Mouse (Mus musculus) hindbrain, embryonic 10.5 days (tissue): ENCODE data around the gene Cdyl. TPM values are rescaled to one million over a fixed set of nuclear protein-coding genes. Genes with fewer than 3 reads are reported as not detected.

Experiments used
- DNase-seq: peaks from one replicate; pipeline ENCODE4 v3.0.0-alpha.2; 2017; ENCODE audit warnings: low spot score
- H3K27ac ChIP-seq: fragments of 300-500 bp; sonication (generic); 2 replicates; pipeline ENCODE4 v1.5.1; 2016; ENCODE audit warnings: mild to moderate bottlenecking, moderate library complexity
- H3K27me3 ChIP-seq: fragments of 300-500 bp; sonication (generic); 2 replicates; pipeline ENCODE4 v1.6.1; 2016; ENCODE audit warnings: mild to moderate bottlenecking; ENCODE audit not compliant: poor library complexity, insufficient read depth, severe bottlenecking
- H3K36me3 ChIP-seq: fragments of 300-500 bp; sonication (generic); 2 replicates; pipeline ENCODE4 v1.6.1; 2016; ENCODE audit warnings: mild to moderate bottlenecking, moderate library complexity
- H3K4me1 ChIP-seq: fragments of 300-500 bp; sonication (generic); replicated peaks from 2 replicates; pipeline ENCODE4 v1.6.1; 2016; ENCODE audit warnings: mild to moderate bottlenecking
- H3K4me3 ChIP-seq: fragments of 300-500 bp; sonication (generic); 2 replicates; pipeline ENCODE4 v1.5.1; 2016; ENCODE audit warnings: mild to moderate bottlenecking, moderate library complexity
- H3K9me3 ChIP-seq: fragments of 300-500 bp; sonication (generic); 2 replicates; pipeline ENCODE4 v1.6.1; 2016; ENCODE audit warnings: mild to moderate bottlenecking, moderate library complexity
- WGBS: fragments of 180-500 bp; shearing (Covaris S2); methylation state at CpG from one replicate; pipeline ENCODE4 v1.1.7; 2016; 5-methylcytosine and 5-hydroxymethylcytosine counted together
- polyA plus RNA-seq: library from polyadenylated mRNA; unstranded; fragments of >200 nt; fragmentation: Nextera tagmentation; extraction: Ambion mirVana; gene quantifications from 2 replicates; pipeline ENCODE4 v1.2.1, GENCODE M21; 2016

Gene Cdyl
- polyA plus RNA-seq, 1 experiment from 2014 or later, result 11.4 TPM

DNA sequence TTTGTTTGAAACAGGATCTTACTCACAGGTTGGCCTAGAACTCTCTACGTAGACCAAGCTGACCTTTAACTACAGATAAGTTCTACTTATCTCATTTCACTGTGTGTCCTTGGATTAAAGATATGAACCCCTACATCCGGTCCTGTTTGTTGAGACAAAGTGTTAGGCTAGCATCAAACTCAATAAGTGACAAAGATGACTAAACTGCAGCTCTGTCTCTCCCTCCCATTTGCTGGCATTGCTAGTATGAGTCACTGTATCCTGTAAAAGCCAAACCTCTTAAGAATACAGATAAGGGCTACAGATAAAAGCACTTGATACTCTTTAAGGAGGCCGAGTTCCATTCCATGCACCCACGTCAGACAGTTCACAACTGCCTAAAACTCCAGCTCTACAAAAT lies 72.5 kb downstream of the Cdyl start:
- Histone ChIP-seq H3K9me3 (no peaks in the 10 kb centered on the region), H3K4me1 (no peaks in the 10 kb centered on the region), H3K36me3 (no peaks in the 10 kb centered on the region), H3K4me3 (no peak overlapping the region), H3K27ac (no peak overlapping the region), H3K27me3 (no peaks in the 10 kb centered on the region)
- DNase-seq, result no peak
- WGBS, result 92% methylated on average over 4 of the region's 4 CpGs

DNA sequence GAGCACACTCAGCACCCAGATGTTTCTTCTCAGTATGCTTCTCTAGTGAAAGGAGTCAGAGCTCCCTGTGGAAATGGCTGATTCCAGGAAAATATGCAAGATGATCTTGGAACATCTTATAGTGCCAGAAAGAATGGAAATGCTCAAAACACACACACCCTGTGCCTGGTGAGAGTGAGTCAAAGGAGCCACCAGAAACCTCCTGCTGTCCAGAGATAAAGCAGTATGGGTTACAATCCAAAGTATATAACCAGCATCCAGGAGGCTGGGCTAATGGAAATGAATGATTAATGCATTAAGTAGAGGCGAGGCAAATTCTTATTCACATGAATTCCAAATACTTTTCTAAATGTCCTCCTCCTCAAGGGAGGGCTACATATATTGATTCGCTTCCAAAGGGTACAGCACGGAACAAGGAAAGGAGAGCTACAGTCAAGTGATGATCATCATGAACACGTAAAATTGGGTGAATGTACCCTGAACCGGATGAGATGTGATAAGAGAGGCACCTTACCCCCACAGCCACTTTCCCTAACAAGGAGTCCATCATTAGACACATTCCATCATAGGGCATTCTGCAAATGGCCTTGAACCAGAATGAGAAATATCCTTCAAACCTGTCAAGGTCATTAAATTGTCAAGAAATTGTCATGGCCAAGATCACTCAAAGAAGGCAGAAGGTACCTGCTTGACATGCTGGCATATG lies 73.4 kb downstream of the Cdyl start:
- no peak overlapping the region for H3K27ac ChIP-seq
- no peak overlapping the region for H3K4me3 ChIP-seq
- no peaks in the 10 kb centered on the region for H3K4me1 ChIP-seq
- WGBS, result 90% methylated on average over 5 of the region's 5 CpGs
- no peaks in the 10 kb centered on the region for H3K9me3 ChIP-seq
- peaks cover under 1% of the 10 kb centered on the region for H3K27me3 ChIP-seq
- no peaks in the 10 kb centered on the region for H3K36me3 ChIP-seq
- no peak for DNase-seq

DNA sequence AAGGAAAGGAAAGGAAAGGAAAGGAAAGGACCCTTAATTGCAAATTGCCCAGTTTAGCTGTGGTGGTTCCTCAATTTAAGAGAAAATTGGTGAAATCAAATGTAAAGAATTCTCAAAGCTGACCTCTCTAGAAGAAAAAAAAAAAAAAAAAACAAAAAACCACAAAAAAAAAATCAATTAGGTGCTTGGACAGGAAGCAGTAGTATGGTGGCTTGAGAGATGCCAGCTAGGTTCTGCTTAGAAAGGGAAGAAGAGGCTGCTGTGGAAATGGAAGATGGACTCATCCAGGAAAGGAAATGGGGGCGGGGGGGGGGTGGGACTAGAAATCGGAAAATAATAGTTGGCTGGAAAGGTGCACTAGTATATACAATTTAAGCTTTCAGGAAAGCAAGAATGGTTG lies 77.9 kb downstream of the Cdyl start:
- no peak overlapping the region for H3K27ac ChIP-seq
- peaks cover 29% of the 10 kb centered on the region for H3K27me3 ChIP-seq
- H3K4me3 ChIP-seq, result no peak overlapping the region
- peaks cover 12% of the 10 kb centered on the region for H3K4me1 ChIP-seq
- no peaks in the 10 kb centered on the region for H3K9me3 ChIP-seq
- H3K36me3 ChIP-seq, result no peaks in the 10 kb centered on the region
- WGBS, result 20% methylated on average over 2 of the region's 2 CpGs
- no peak for DNase-seq

DNA sequence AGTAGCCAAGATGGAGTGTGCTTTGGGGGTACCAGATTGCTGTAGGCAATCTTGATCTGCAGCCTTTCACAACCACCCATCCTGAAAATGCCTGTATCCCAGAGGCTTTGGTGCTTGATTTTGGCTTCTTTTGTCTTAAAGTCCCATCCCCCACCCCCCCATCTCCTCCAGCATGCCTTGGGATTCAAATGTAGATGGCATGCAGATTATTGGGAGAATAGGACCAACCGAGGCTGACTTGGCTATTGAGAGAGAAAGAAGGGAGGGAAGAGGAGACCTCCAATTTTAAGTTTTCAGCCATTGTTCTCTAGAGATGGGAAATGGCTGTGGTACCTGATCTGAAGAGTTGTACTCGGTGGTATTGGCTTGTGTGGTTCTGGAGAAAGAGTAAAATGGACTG lies 78.6 kb downstream of the Cdyl start:
- WGBS, result 7% methylated on average over 2 of the region's 2 CpGs
- Histone ChIP-seq H3K9me3 (no peaks in the 10 kb centered on the region), H3K27ac (no peak overlapping the region), H3K4me3 (no peak overlapping the region), H3K36me3 (no peaks in the 10 kb centered on the region), H3K4me1 (peaks cover 19% of the 10 kb centered on the region), H3K27me3 (peaks cover 29% of the 10 kb centered on the region)
- no peak for DNase-seq

DNA sequence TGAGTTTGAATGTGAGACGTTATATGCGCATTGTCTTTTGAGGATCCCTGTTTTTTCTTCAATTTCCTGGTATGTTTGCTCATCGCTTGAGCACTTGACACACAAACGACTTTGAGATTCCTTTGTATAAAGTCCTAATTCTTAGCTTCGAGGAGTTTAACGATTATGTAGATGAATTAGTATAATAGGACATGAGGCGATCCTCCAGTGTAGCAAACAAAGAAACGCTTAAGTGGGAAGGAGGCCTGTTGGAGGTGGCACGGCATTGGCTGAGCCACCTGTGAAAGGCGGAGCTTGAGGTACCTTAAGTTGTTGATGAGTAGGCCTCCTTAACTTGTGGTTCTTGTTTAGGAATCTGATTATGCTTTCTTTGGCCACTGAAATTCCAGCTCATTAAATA lies 79.8 kb downstream of the Cdyl start:
- H3K27ac ChIP-seq, result no peak overlapping the region
- H3K4me3 ChIP-seq, result no peak overlapping the region
- H3K4me1 ChIP-seq, result peaks cover 22% of the 10 kb centered on the region
- H3K9me3 ChIP-seq, result no peaks in the 10 kb centered on the region
- peaks cover 29% of the 10 kb centered on the region for H3K27me3 ChIP-seq
- DNase-seq, result no peak
- no peaks in the 10 kb centered on the region for H3K36me3 ChIP-seq
- 7% methylated on average over 10 of the region's 10 CpGs for WGBS

DNA sequence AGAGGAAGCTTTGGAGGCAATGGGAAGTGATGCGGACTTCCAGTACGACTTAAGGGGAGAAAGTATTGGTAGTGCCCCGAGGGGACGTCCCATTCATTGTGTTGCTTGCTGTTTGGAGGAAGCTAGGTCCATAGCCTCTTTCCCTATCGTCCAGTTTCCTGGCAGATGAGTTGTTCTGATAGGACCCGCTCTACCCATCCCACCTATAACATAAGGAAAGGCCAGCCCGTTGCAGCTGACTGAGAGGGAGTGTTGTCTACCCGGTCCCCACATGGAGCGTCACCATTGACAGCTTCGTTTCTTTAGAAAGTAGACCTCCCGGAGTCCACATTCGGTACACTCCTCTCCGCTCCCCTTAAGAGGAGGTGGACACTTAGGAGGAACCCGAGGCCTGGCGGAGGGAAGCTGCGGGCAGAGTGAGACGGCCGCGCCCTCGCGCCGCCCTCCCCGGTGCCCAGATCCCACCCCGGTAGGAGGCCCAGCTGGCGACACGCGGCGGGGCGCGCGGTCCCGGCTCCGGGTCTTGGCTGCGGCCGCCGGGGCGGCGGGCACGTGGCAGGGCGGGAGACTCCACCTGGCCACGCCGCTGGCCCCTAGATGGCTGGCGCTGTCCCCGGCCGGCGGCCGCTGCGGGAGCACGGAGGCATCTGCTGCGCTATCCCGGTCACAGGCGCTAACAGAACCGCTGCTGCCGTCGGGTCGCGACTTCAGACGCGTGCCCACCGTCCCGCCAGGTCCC lies 80.8 kb downstream of the Cdyl start:
- no peak for DNase-seq
- Histone ChIP-seq H3K36me3 (0 out of 2 replicates have a peak, but pooled peaks cover 1% of the 10 kb centered on the region), H3K4me3 (peak overlapping the region; percentile 90), H3K27me3 (peaks cover 29% of the 10 kb centered on the region), H3K27ac (peak overlapping the region; percentile 95), H3K9me3 (no peaks in the 10 kb centered on the region; the same call in 1 of the 2 replicates), H3K4me1 (peaks cover 22% of the 10 kb centered on the region)
- under 1% methylated on average over 61 of the region's 61 CpGs for WGBS

DNA sequence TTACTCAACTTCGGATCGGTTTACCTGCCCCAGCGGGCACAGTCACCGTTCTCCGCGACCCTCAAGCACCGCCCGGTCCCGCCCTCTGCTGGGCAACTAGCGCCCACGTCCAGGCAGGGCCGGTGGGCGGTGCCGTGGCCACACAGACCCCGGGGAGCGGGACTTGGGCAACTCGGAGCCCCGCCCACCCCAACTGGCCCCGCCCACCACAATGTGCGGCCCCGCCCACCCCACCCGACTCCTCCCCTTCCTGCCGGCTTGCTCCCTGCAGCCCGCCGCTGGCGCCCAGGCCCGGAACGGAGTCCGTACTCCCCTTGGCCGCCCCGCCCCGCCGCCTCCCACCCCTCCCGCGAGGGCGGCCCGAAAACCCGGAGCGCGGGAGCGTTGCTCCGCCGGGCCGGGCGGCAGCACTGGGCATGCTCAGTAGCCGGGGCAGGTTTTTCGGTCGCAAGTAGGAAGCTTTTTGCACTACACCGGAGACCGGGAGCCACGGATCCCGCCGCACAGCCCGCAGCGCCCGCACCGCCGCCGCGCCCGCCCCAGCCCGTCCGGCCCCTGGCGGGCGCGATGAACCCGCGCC lies 81.5 kb downstream of the Cdyl start:
- Histone ChIP-seq H3K27ac (peak overlapping the region; percentile 95), H3K9me3 (peaks cover 5% of the 10 kb centered on the region), H3K4me3 (peak overlapping the region; percentile 90), H3K27me3 (peaks cover 29% of the 10 kb centered on the region), H3K4me1 (peaks cover 22% of the 10 kb centered on the region), H3K36me3 (peaks cover 8% of the 10 kb centered on the region)
- WGBS, result under 1% methylated on average over 66 of the region's 68 CpGs
- DNase-seq, result peak; percentile 93

DNA sequence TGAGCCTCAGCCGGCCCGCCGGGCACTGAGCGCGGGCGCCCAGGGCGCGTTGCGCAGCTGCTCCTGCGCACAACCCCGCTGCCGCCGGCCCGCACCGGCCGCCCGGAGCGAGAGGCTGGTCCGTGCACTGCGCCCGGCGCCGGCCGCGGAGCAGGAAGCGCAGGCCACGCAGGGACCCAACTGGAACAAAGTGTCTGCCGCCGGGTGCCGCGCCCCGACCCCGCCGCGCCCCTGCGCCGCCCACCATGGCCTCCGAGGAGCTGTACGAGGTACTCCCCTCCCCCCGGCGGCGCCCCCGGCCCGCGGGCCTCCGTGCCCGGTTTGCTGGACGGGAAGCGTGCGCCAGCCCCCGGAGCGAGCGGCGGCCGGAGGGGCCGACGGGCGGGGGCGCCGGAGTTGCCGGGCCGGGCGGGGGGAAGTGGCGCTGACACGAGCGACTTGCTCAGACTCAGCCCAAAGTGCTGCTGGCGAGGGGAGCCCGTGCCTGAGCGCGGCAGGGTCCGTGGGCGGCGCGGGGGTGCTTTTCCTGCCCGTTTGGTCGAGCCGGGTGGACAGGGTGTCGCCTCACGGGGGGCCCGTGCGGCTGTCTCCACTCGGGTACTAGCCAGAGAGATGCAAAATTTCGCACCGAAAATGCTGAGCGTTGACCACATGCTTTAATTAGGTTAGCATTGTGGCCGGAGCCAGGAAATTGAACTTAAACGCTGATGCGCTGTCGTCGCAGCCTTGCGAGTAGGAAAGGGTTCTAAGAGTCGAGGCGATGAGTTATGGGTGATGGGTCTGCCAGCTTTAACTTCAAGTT lies 82.2 kb downstream of the Cdyl start:
- under 1% methylated on average over 82 of the region's 93 CpGs for WGBS
- H3K27ac ChIP-seq, result peak overlapping the region; percentile 95
- peak; percentile 70 for DNase-seq

DNA sequence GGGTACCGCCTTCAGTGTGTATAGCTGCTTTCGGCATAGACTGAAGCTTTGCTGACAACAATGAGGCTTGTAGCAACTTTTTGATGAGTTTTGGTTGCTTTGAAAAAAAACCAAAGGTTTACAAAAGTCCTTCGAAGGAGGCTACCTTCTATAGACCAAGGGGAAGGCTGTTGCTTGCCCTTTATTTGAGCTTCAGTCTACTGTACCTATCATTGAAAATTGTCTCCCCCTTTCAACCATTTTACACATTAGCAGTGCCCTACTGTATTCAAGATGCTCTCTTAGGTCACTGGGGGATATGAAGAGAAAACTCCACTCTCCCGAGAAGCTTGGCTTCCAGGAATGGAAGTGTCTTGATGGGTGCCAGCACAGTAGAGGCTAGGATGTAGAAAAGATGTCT lies 83.1 kb downstream of the Cdyl start:
- Histone ChIP-seq H3K9me3 (peaks cover 21% of the 10 kb centered on the region), H3K27me3 (peaks cover 29% of the 10 kb centered on the region), H3K36me3 (peaks cover 15% of the 10 kb centered on the region), H3K4me1 (peaks cover 22% of the 10 kb centered on the region), H3K4me3 (peak overlapping the region; percentile 90), H3K27ac (peak overlapping the region; percentile 95; the same call in 1 of the 2 replicates)
- DNase-seq, result no peak
- whole genome bisulfite sequencing, result 48% methylated on average over 4 of the region's 4 CpGs

More for the DNA sequence above, 82.2 kb downstream of the Cdyl start:
- H3K9me3 ChIP-seq, result peaks cover 12% of the 10 kb centered on the region
- H3K4me1 ChIP-seq, result peaks cover 22% of the 10 kb centered on the region
- peak overlapping the region; percentile 90 for H3K4me3 ChIP-seq
- peaks cover 14% of the 10 kb centered on the region for H3K36me3 ChIP-seq
- H3K27me3 ChIP-seq, result peaks cover 29% of the 10 kb centered on the region

DNA sequence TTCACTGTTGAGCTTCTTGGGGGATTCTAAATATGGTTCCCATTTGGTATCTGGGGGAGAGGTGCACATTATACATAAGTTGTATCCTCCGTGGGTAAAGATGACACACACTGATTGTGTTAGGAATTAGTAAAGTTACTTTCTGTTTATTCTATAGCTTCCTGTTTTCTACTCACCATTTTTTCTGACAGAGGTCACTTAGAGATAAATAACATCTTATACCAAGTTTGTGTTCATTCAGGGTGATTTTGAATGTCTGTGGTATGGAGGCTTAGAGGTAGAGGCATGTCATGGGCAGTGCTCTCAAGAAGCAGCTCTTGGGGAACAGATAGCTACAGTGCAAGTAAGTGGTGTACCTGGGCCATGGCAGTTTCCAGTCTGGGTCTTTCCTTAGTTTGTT lies 83.6 kb downstream of the Cdyl start:
- 71% methylated on average over 1 of the region's 1 CpGs for WGBS
- peaks cover 25% of the 10 kb centered on the region for H3K9me3 ChIP-seq
- H3K4me1 ChIP-seq, result peaks cover 22% of the 10 kb centered on the region
- peaks cover 15% of the 10 kb centered on the region for H3K36me3 ChIP-seq
- H3K27me3 ChIP-seq, result peaks cover 27% of the 10 kb centered on the region
- no peak for DNase-seq
- no peak overlapping the region for H3K27ac ChIP-seq
- peak overlapping the region; percentile 90 for H3K4me3 ChIP-seq

DNA sequence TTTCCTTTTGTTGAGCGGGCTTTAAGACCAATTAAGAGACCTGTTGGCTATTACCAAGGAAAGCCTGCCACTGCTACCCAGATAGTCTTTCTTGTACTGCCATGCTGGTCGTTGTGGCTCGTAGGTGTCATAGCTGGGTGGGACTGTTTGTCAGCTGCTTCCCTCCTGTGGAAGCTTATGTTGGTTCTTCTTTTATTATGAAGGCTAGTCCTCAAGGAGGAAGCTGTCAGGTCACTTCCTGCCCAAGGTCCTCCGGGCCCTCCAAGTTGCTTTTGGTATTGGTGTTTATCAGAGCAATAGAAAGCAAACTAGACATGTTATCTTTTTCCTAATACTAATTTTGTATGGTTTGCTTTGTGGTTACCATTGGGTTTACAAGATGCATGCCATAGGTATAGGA lies 89.6 kb downstream of the Cdyl start:
- WGBS, result 90% methylated on average over 4 of the region's 4 CpGs

DNA sequence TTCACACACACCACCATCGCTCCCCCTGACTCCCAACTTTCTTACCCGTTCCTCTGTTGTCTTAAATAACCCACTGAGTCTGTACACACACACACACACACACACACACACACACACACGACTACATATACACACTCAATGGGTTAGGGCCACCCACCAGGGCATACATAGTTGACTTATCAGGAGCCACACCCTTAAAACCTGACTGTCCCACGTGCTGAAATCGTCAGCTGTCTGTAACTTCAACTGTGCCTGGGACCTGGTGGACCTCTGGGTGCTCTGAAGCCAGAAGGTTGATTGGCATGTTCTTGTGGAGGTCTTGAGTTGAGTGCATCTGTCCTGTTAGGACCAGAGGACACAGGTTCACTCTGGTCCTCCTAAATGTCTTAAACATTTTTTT lies 90.0 kb downstream of the Cdyl start:
- Histone ChIP-seq H3K36me3 (peaks cover 18% of the 10 kb centered on the region), H3K27ac (no peak overlapping the region), H3K4me1 (peaks cover 11% of the 10 kb centered on the region), H3K4me3 (no peak overlapping the region), H3K9me3 (peaks cover 33% of the 10 kb centered on the region), H3K27me3 (no peaks in the 10 kb centered on the region)
- no peak for DNase-seq
- WGBS, result 82% methylated on average over 5 of the region's 5 CpGs

More for the DNA sequence above, 89.6 kb downstream of the Cdyl start:
- Histone ChIP-seq H3K27me3 (no peaks in the 10 kb centered on the region), H3K4me1 (peaks cover 6% of the 10 kb centered on the region), H3K36me3 (peaks cover 18% of the 10 kb centered on the region), H3K4me3 (no peak overlapping the region), H3K27ac (no peak overlapping the region), H3K9me3 (peaks cover 33% of the 10 kb centered on the region)
- DNase-seq, result no peak
